Mouse (Mus musculus) heart, adult 8-10 months (tissue): ENCODE results near the gene Syne1. TPM values are rescaled to one million over a fixed set of nuclear protein-coding genes. Genes with fewer than 3 reads are reported as not detected.
"Not testable (repeated sequence)": the region's sequence is repeated elsewhere in the genome, so short reads cannot be mapped to it uniquely, and the experiment has no call there.

ENCODE experiments used
- DNase-seq: peaks from one replicate; pipeline ENCODE4 v3.0.0; 2022; ENCODE audit warnings: low spot score
- total RNA-seq, 4 experiments: library from RNA; stranded (reverse); gene quantifications; 2 replicates each; pipeline ENCODE4 v1.2.4; 2022

The Syne1 gene
- total RNA-seq, 4 experiments from 2014 or later = 57.6 to 65.2 (median 59.0) TPM

DNA sequence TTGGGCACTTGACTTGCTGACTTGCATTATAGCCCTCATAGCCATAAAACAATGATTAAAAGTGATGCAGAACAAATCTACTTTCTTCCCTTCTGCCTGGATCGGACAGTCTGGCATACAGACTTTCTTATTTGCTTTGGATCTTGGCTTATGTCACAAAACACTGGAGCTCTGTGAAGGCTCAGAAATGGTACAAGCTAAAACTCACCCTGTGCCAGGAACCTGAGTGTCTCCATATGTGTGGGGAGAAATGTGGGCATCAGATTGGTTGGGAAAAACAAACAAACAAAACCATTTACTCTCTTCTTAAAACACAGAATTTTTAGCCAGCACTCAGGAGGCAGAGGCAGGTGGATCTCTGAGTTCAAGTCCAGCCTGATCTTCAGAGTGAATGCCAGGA lies 30.6 kb downstream of the Syne1 start:
- DNase-seq = no peak

DNA sequence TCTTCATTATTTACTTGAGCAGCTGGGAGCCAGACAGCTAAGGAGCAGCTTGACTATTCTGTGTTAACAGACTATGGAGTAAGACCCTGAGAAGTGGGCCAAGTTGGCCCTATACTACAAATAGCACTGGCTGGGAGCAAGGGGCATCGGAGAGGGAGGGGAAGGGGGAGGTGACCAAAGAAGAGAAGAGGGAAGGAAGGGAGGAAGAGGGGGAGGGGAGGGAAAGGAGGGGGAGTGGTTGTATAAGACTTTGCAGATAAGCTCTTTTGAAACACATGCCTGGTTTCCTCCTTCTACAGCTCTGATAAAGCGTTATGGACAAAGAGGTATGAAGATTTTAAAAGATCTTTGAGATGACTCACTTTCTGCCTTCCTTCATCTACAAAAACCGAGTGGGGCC lies 36.0 kb downstream of the Syne1 start:
- no peak for DNase-seq

DNA sequence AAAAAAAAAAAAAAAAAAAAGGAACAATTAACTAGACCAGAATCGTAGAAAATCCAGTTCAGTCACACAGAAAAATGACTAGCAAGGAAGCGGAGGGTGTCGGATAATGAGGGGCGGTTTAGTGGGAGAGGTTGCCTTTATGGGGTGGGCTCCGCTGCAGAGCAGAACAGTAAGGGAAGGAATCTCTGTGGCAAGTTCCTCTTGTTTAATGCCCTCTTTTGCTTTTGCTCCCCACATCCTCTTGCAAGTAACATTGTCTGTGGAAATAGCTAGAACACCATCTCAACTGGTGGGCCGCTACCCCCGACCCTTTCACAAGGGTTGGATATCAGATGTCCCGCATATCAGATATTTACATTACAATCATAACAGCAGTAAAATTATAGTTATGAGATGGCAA lies 37.1 kb downstream of the Syne1 start:
- no peak for DNase-seq

DNA sequence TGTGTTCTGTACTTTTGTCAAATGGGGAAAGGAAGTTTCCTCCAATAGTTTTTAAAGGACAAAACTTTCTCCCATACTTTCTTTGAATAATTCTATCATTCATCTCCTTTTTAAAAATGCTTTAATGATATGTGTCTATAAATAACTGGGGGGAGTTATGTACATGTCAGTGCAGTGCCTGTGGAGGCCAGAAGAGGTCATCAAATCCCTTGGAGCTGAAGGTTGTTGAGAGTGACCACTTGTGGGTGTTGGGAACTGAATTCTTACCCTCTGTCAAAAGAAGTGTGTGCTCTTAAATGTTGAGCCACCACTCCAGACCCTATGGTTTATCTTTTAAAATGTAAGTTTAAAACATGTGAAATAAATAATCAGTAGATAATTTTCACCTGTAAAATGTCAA lies 39.0 kb downstream of the Syne1 start:
- DNase-seq = no peak

DNA sequence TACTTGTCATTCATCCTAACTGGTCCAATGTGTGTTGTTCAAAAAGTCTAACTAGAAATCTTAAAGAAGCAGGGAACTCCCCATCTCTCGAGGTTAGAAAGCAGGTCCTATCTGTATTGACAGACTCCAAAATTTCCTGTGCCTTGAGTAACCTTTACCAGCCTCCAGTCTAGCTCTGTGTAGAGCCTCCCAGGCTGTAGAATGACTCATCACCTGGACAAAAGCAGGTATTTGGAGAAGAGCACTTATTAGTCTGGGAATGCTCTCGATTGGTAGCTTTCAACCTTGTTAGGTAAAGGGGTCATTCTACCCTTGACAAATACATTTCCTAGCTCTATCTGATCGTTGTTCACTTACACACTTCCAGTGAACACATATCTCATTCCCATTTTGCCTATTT lies 39.9 kb downstream of the Syne1 start:
- DNase-seq = no peak

DNA sequence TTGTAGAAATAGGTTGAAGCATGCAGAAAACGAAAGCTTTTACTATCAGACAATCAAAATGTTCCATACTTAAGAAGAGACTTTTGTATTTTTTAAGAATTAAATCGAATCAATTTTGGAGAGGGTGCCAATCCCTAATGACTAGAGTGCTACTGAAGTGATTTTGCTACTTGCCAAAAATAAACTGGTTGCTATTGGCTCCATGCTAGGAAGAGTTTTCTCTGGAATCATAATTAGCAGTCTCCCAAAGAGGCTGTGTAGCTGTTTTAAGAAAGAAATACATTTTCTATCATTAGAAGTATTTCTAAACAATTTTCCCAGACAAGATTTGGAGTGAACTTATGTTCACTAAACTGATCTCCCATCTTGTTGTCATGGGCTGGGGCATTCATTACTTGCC lies 43.8 kb downstream of the Syne1 start:
- no peak for DNase-seq

DNA sequence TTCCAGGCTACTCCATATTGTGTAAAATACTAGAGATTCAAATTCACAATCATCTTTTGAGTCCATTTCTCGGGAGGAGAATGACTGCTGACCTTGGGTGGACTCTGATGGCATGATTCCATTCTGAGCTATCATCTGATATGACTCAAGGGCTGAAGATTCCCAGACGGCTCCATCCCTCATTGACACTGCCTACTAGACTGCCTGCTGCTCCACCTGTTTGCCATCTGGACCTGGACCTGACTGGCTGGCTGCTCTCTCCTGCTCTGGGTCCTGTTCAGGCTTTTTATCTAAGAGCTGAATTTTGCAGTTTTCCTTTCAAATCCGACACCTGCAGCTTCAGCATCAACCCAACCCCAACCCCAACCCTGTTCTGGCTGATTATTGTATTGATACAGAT lies 46.5 kb downstream of the Syne1 start:
- no peak for DNase-seq

DNA sequence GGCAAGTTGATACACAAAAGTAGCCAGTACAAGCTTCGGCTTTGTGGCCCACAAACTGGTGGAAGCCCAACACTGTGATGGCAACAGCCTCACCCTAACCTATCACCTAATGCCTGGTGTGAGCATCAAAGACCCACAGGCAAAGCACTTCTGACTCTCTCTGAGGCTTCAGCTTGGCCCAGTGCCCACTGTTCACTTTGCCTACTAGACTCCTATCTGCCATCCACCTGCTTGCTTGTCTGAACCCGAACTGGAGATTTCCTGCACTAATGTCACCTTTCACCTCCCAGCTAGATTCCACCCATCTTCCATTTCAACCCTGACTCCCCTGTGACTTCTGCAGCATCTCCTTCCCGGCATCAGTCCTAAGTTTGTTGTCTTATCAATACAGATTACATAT lies 47.4 kb downstream of the Syne1 start:
- DNase-seq = no peak

DNA sequence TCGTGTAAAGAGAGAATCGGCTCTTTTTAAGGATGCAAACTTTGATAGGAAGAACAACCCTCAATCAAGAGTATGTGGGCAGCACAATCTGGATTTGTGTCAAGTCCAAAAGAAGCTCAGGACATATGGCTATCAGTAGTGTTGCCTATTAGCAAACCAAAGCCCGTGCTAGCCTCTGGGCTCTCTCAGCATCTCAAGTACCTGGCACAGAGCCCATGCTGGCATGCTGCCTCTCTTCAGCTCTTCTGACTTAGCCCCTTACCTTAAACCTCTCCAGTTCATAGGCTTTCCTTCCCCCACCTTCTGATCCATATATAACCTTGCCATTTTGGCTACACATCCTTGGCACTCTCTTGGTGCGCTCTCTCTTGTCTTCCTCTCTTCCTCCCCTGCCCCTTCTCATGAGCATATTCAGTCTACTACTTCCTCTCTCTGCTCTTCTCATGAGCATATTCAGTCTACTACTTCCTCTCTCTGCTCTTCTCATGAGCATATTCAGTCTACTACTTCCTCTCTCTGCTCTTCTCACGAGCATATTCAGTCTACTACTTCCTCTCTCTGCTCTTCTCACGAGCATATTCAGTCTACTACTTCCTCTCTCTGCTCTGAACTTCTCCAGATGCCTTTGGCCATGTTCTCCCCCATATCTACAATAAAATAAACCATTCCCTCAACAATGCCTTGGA lies 51.5 kb downstream of the Syne1 start:
- not testable (repeated sequence) for DNase-seq

DNA sequence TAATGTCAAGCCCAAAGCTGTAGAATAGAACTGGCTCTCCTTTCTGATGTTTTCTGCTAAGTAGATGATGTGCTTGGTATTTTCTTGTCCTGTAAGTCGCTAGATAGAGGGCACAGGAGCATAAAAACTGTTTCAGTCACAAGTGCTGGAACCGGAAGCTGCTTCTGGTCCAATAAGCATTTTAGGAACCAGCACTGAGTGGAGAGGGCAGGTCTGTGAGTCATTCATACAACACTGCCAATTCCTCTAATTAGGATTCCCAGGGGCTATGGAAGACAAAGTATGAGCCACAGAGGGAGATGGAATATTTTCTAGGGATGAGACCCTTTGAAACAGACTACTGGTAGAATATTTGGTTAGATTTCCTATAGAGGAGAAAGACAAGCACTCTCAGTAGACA lies 53.4 kb downstream of the Syne1 start:
- no peak for DNase-seq

DNA sequence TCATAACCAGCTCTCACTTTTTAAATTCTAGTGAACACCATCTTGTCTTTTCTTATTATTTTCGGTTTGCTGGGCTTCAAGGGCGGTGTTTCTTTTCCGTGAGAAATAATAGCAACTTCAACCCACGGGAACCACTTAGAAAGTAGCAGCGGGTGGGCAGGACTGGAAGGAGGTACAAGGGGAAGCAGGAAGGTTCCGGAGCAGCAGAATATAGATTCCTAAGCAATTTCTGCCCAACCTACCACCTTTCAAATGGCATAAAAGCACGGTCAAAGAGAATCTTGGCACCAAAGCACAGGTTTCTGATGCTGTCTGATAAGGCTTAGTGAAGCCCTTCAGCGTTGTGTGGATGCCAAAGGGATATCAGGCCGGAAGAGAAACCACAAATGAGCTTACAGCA lies 60.2 kb downstream of the Syne1 start:
- no peak for DNase-seq

DNA sequence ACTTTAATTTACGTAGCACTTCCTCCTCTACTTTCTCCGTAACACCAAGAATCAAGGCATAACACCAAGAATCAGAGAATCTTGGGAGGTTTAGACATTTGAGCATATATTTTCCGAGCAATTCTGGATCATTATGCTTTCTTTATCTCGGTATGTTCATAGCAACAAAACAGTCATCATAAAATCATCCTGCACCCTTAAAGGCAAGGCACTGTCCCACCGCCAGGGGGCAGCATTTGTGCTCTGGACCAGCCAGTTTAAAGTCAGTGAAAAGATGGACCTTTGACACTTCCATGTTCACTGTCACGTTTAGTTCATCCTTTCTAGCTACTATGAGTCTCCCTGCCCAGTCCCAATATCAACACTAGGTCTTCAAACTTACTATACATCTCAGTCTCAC lies 61.3 kb downstream of the Syne1 start:
- DNase-seq = no peak

DNA sequence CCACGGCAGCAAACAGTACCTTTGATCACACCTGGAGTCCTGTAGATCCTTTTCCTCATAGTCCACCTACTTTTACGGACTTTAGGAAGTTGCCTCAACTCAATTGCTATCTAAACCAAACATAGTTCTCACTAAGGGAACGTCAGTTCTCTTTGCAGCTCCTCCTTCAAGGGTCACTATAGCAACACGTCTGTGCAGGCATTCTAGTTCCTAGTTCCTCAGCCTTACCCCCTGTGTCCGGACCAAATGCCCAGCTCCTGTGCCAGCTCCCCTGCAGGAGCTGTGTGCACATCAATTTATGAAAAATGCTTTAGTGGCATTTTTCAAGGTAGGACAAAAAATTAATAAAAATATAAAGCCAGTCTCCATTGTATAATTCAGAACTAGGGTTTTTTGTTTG lies 63.2 kb downstream of the Syne1 start:
- DNase-seq = no peak

DNA sequence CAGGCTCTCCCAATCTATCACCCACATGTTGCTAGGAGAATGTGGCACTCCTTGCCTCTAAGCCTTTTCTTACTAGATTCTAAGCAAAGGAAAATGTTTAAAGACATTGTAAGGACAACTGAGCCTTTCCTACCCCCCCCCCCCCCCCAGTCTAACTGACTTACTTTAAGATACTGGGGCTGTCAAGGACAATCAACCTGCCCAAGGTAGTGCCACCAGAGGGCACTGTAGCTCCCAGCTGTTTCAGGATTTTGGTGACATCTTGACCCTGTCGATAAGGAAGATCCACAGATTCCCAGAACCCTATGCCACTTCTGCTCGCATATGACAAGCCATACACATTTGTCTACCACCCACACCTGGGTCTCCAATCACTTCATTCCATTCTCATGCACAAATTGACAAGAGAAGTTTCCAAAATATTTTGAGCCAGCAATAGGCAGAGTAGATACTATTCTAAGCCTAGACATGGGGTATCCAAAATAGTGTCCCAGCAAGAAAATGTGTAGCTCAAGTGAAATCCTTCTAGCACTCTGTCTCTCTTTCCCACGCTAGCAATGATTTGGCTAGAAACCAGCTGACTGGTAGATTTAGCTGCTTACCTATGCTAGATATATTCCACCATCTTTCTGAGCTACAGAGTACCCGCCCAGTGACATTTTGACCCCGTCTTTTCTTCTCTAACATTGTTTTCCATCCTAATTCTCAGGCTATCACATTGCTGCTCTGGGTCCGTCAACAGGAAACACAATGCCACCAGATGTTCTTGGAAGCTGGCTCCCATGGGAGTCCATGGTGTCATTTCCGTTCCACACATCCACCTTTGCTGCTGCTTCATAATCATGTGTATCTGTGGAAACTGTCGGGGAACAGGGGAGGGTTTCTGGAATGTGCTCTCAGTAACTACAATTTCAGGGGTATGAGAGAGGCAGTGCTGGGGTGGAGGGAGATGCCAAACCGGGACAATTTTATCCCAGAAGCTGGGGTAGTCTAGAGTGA lies 70.4 kb downstream of the Syne1 start:
- DNase-seq = no peak

DNA sequence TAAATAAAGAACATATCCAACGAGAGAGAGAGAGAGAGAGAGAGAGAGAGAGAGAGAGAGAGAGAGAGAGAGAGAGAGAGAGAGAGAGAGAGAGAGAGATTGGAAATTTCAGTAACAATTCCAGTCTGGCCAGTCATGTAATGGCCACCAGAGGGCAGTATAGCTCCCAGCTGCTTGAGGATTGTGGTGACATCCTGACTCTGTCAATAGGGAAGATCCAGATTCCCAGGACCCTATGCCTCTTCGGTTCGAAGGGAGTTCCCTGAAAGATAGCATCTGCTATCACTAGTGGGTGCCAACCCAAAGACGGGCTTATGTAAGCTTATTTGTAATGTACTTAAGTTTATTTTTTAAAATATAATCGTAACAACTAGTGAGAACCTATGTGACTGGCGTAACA lies 71.2 kb downstream of the Syne1 start:
- peak; percentile 33 for DNase-seq

DNA sequence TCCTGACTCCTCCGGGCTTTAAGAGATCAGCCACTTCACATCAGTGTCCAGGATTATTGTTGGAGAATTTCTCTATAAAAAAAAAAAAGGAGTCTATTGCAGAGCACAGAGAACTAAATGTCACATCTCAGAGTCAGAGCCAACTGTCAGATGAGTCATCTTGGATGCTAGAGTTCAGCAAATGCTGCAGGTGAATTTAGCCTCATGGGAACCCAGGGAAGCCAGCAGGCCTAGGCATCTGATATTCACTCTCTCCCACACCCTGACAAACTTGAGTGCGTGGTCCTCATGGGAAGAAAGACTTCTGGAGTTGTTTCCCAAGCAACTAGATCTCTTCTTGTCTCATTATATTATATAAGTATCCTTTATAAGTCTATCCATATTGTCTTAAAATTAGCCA lies 82.6 kb downstream of the Syne1 start:
- no peak for DNase-seq

DNA sequence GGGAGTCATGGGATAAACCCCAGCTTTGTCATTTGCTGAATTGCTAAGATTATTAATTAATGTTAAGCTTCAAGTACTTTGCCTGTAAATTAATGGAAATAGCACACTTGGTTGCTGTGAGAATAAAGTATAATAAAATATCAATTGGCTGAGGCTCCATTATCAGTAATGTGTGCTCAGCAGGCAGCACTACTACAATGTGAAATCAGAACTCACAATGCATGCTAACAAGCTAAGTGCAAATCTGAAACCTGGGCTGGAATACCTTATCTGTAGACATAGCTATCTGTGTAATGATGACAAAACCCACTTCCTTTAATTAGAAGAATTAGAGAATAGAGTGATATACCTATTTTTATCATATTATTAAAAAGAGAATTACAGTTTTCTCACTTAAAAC lies 97.5 kb downstream of the Syne1 start:
- DNase-seq = no peak

DNA sequence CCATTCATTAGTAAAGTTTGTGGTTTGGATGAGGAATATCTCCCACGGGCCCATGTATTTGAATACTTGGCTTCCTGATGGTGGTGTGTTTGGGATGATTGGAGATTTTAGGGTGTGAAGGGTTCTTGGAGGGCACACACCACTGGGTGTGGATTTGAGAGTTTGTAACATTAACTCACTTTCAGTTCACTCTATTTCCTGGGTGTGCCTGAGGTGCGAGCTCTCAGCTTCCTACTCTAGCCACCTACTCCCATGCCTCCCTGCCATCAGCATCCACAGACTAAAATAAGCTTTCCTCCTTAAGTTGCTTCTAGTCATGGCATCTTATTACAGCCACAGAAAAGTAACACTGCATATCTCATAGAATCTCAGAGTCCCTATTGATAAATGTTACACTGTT lies 101.3 kb downstream of the Syne1 start:
- DNase-seq = no peak

DNA sequence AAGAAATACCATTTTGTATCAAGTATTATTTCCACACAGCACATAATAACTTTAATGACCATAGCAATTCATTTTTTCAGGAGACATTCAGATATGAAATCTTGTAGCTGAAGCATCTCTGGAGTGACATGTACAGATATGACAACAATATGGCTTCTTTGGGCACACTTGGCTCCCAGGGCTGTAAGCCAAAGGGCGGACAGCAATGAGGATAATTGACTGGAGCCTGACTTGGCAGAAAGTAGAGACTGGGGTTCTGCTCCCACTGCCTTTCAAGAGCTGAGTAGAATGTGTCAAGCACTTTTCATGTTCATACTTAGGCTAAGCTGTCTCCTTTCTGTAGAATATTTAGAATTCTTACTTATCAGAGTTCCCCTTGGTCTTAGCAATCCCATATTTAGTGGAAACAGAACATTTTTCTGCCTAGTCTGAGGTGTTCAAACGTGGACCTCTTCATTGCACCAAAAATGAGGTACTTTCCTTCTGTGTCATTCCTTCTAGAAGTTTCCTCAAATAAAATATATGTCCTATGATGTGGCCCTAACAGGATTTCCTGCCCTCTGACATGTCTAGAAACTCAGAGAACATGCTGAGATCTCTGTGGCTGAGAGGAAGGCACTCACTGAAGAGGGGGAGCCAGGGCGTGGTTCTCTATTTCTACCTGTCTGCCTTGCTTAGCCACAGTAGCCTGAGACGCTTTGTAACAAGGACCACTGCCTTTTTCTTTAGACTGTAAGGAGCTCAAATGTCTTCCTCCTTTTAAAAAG lies 103.1 kb downstream of the Syne1 start:
- DNase-seq = no peak

DNA sequence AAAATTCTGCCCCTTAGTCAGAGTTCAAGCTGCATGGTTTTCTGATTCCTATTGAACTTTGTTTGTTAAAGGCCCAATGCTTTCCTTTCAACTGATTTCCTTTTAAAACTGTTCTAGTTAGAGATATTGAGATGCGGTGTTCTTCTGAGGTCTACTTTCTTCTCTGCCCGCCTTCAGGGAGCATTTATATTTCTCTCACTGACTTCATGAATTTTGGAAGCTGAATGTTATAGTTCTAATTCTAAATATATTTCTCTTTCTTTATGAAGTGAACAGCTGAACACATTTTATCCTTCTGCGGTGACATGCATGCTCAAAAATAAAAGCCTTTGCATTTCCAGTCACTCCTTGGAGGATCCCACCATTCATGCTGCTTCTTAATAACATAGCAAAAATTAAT lies 106.0 kb downstream of the Syne1 start:
- DNase-seq = no peak

DNA sequence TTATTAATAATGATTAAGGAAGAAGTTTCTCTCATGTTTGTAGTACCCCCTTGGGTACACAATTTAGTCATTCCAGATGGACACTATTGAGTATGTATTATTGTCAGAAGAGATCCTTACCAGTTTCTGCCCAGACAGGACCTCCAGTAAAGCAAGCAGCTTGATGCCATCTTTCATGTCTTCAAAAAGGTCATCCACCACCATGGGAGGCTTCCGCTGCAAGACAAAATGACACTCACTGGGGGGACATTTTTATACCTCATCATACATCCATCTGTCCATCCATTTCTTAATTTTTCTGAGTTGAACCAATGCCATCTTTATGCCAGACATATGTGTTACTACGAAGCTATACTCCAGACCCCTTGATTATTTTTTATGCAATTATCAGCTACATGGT lies 108.3 kb downstream of the Syne1 start:
- DNase-seq = no peak

DNA sequence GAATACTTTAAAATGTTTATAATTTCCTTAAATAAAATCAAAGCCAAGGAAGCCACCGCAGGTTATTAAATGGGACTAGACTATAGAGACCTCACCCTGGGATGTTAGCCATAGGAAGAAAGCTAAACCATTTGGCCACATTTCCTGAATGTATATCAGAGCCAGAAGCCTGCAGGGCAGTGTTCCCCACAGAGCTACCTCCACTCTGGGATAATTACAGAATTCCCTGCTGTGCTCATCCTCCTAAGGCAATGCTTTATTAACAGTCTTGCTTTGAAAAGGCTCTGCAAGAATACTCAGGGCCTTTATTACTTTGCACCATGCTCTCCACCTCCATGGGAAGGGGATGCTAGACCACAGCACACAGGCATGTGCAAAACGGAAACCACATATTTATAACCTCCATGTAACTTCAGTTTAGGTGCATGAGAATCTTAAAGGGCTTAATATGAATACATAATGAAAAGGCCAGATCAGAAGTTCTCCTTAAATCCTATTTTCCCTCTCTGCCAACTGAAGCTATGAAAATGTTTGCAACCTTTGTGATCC lies 111.4 kb downstream of the Syne1 start:
- no peak for DNase-seq
